Mouse (Mus musculus) megakaryocyte, embryonic 14.5 days (primary cell): ENCODE measurements around the gene Gm20388.

Source experiments
- FLI1 ChIP-seq: IDR thresholded peaks from 2 replicates; pipeline ENCODE4 v1.6.1; 2012; ENCODE audit warnings: low read length, inconsistent platforms, mixed read lengths
- GATA1 ChIP-seq: IDR thresholded peaks from 3 replicates; pipeline ENCODE4 v1.6.1; 2012; ENCODE audit warnings: mixed read lengths, low read length, inconsistent platforms, borderline replicate concordance

DNA sequence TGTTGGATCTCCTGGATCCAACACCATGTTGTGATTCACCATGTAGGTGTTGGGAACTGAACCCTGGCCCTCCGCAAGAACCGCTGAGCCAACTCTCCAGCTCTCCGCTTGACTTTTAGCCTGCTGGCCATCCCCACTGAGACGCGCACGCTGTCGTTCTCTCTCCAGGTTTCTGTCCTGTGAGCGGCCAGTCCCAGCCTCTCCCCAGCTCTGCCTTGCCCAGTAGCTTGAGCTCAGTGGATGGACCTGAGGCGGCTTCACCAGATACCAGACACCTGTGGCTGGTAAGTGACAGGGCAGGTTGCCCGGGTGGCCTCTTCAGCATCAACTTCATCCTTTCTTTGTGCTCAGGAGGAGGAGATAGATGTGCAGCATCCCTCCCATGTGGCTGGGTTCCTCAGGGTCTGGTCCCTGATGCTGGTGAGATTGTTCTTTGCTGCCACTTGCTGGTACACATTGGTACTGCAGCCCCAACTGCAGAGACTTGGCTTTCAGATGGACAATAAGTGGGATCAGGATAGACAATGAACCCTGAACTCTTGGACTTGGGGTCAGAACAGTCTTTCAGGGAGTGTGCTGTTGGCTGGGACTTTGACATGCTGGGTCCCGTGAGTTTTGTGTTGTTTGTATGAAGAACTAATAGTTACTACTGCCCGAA is 3450.6 kb downstream of the Gm20388 start:
- TF ChIP-seq GATA1 (no peak), FLI1 (no peak)
